Mouse (Mus musculus) testis, adult 2 months (tissue): Measurements from ENCODE around the gene Heatr5b. TPM values are rescaled to one million over a fixed set of nuclear protein-coding genes. Genes with fewer than 3 reads are reported as not detected.

Experiments used
- H3K27ac ChIP-seq: fragments of 200-500 bp; 2 replicates; pipeline ENCODE4 v1.5.1; 2012; ENCODE audit warnings: low read depth, low read length; ENCODE audit not compliant: control insufficient read depth, insufficient read depth
- H3K27me3 ChIP-seq: fragments of 200-500 bp; 2 replicates; pipeline ENCODE4 v1.6.1; 2012; ENCODE audit warnings: mild to moderate bottlenecking, low read length, moderate library complexity; ENCODE audit not compliant: control insufficient read depth, insufficient read depth
- H3K36me3 ChIP-seq: fragments of 200-500 bp; 2 replicates; pipeline ENCODE4 v1.6.1; 2012; ENCODE audit warnings: mild to moderate bottlenecking, low read length; ENCODE audit not compliant: control insufficient read depth, insufficient read depth
- H3K4me1 ChIP-seq: fragments of 200-500 bp; 2 replicates; pipeline ENCODE4 v1.6.1; 2012; ENCODE audit warnings: low read length; ENCODE audit not compliant: control insufficient read depth, insufficient read depth
- H3K4me3 ChIP-seq: fragments of 200-500 bp; 2 replicates; pipeline ENCODE4 v1.5.1; 2012; ENCODE audit warnings: low read depth, mild to moderate bottlenecking, low read length, moderate library complexity, mixed read lengths; ENCODE audit not compliant: control insufficient read depth
- CTCF ChIP-seq: fragments of 200-500 bp; IDR thresholded peaks from 2 replicates; pipeline ENCODE4 v1.5.1; 2012; ENCODE audit warnings: low read depth, mild to moderate bottlenecking, inconsistent platforms, low read length, moderate library complexity; ENCODE audit not compliant: control insufficient read depth, insufficient read depth, insufficient replicate concordance
- POLR2A ChIP-seq: fragments of 200-500 bp; IDR thresholded peaks from 2 replicates; pipeline ENCODE4 v1.6.1; 2012; ENCODE audit warnings: low read depth, mild to moderate bottlenecking, inconsistent platforms, low read length, moderate library complexity; ENCODE audit not compliant: control insufficient read depth
- polyA plus RNA-seq: library from polyadenylated mRNA; depleted of rRNA; stranded (reverse); fragments of >200 nt; gene quantifications from 2 replicates; pipeline ENCODE4 v1.2.3, GENCODE M21; 2012

The Heatr5b gene
- polyA plus RNA-seq, 1 experiment = 14.8 TPM

GRCm38 (mm10) chr17:78767546-78767945 lies 67.6 kb downstream of the Heatr5b start:
- no peak overlapping the region for H3K4me3 ChIP-seq
- H3K27ac ChIP-seq = no peak overlapping the region
- H3K27me3 ChIP-seq = no peaks in the 10 kb centered on the region
- H3K4me1 ChIP-seq = no peaks in the 10 kb centered on the region
- TF ChIP-seq CTCF = no peak
- no peak for TF ChIP-seq POLR2A
- H3K36me3 ChIP-seq = no peaks in the 10 kb centered on the region

GRCm38 (mm10) chr17:78766084-78766483 lies 69.1 kb downstream of the Heatr5b start:
- no peaks in the 10 kb centered on the region for H3K27me3 ChIP-seq
- H3K36me3 ChIP-seq = no peaks in the 10 kb centered on the region
- no peaks in the 10 kb centered on the region for H3K4me1 ChIP-seq
- no peak overlapping the region for H3K27ac ChIP-seq
- no peak overlapping the region for H3K4me3 ChIP-seq
- no peak for TF ChIP-seq CTCF
- no peak for TF ChIP-seq POLR2A

GRCm38 (mm10) chr17:78763272-78763671 lies 71.9 kb downstream of the Heatr5b start:
- no peak overlapping the region for H3K27ac ChIP-seq
- no peak overlapping the region for H3K4me3 ChIP-seq
- TF ChIP-seq CTCF (no peak), POLR2A (no peak)
- H3K4me1 ChIP-seq = no peaks in the 10 kb centered on the region
- no peaks in the 10 kb centered on the region for H3K27me3 ChIP-seq
- H3K36me3 ChIP-seq = no peaks in the 10 kb centered on the region

GRCm38 (mm10) chr17:78752938-78753655 lies 82.1 kb downstream of the Heatr5b start:
- H3K4me3 ChIP-seq = no peak overlapping the region
- H3K36me3 ChIP-seq = no peaks in the 10 kb centered on the region; the same call in 1 of the 2 replicates
- H3K27me3 ChIP-seq = no peaks in the 10 kb centered on the region
- H3K27ac ChIP-seq = no peak overlapping the region
- no peaks in the 10 kb centered on the region for H3K4me1 ChIP-seq
- TF ChIP-seq CTCF (no peak), POLR2A (no peak)

GRCm38 (mm10) chr17:78752064-78752463 lies 83.1 kb downstream of the Heatr5b start:
- Histone ChIP-seq H3K27me3 (no peaks in the 10 kb centered on the region), H3K4me1 (no peaks in the 10 kb centered on the region), H3K4me3 (no peak overlapping the region), H3K27ac (no peak overlapping the region), H3K36me3 (no peaks in the 10 kb centered on the region; the same call in 1 of the 2 replicates)
- no peak; the same call in 1 of the 2 replicates for TF ChIP-seq CTCF
- TF ChIP-seq POLR2A = no peak

GRCm38 (mm10) chr17:78748440-78748839 lies 86.7 kb downstream of the Heatr5b start:
- Histone ChIP-seq H3K4me1 (no peaks in the 10 kb centered on the region), H3K36me3 (no peaks in the 10 kb centered on the region), H3K27me3 (no peaks in the 10 kb centered on the region), H3K4me3 (no peak overlapping the region), H3K27ac (no peak overlapping the region)
- no peak for TF ChIP-seq CTCF
- TF ChIP-seq POLR2A = no peak

GRCm38 (mm10) chr17:78738416-78738815 lies 96.7 kb downstream of the Heatr5b start:
- no peak for TF ChIP-seq CTCF
- no peak for TF ChIP-seq POLR2A
- Histone ChIP-seq H3K27ac (no peak overlapping the region), H3K4me1 (peaks cover 7% of the 10 kb centered on the region), H3K4me3 (no peak overlapping the region), H3K36me3 (no peaks in the 10 kb centered on the region), H3K27me3 (no peaks in the 10 kb centered on the region)

GRCm38 (mm10) chr17:78737771-78738170 lies 97.4 kb downstream of the Heatr5b start:
- TF ChIP-seq CTCF (no peak), POLR2A (no peak)
- H3K36me3 ChIP-seq = no peaks in the 10 kb centered on the region
- H3K4me1 ChIP-seq = peaks cover 7% of the 10 kb centered on the region
- H3K27me3 ChIP-seq = no peaks in the 10 kb centered on the region
- H3K4me3 ChIP-seq = no peak overlapping the region
- no peak overlapping the region for H3K27ac ChIP-seq
